Mouse (Mus musculus): ENCODE data around the gene Pot1b.
A peak's percentile ranks its signal among the peaks of the same experiment; 100 is the strongest.

Pot1b gene

GRCm38 (mm10) chr17:55711984-55712811 is at the start of gene Pot1b:
Pot1b (minus strand) TSS chr17:55712628.
- DNase-seq = peak; percentile 98

- no peak for DNase-seq
These were observed 38.7 kb upstream of the Pot1b start for GRCm38 (mm10) chr17:55751170-55751569.

GRCm38 (mm10) chr17:55749786-55750185 is 37.4 kb upstream of the Pot1b start, which contains the start of gene Adgre4:
Adgre4 (plus strand) TSS chr17:55749984.
- no peak for DNase-seq

GRCm38 (mm10) chr17:55736675-55737074 is 24.2 kb upstream of the Pot1b start:
- no peak for DNase-seq

GRCm38 (mm10) chr17:55726193-55726592 is 13.8 kb upstream of the Pot1b start:
- DNase-seq = no peak

- DNase-seq = no peak
These were observed 9.8 kb upstream of the Pot1b start for GRCm38 (mm10) chr17:55722250-55722649.

- no peak for DNase-seq
These were observed 8.8 kb upstream of the Pot1b start for GRCm38 (mm10) chr17:55721270-55721669.

GRCm38 (mm10) chr17:55702865-55703264 is 9.6 kb downstream of the Pot1b start:
- no peak for DNase-seq

- peak; percentile 87 for DNase-seq
These were observed 10.1 kb downstream of the Pot1b start for GRCm38 (mm10) chr17:55702161-55702820.

- DNase-seq = no peak
These were observed 13.0 kb downstream of the Pot1b start for GRCm38 (mm10) chr17:55699388-55699787.

GRCm38 (mm10) chr17:55661099-55661498 is 51.3 kb downstream of the Pot1b start:
- no peak for DNase-seq

GRCm38 (mm10) chr17:55625092-55625491 is 87.3 kb downstream of the Pot1b start, which contains the start of gene Vmn2r118:
Vmn2r118 (minus strand) TSS chr17:55625192.
- DNase-seq = no peak
